18 mouse cellular contexts compared by ENCODE assay signal in genomic region chr10:63950867-63951266, GRCm38 (mm10). TPM values are rescaled to one million over a fixed set of nuclear protein-coding genes. Genes with fewer than 3 reads are reported as not detected.
DNase-seq lines count a peak whose midpoint lies in the region; ATAC-seq lines count a peak whose summit lies in the region.
"Had no signal": no experiment of that assay in that cellular context is flagged by ENCODE, and none has a peak within 500 bp of the region (broad histone marks: within the 10 kb centered on the region; RNA-seq: fewer than 3 reads in every experiment).

No protein-coding gene starts in this region.

- intact Hi-C loops in heart, postnatal 10 days (cut with DNase I) = no loop called here

- no peaks in the 10 kb centered on the region for H3K36me3 ChIP-seq in heart, embryonic 11.5 days (ENCODE audit: control insufficient read depth, insufficient read depth, low read length)
- no peaks in the 10 kb centered on the region for H3K36me3 ChIP-seq in liver, embryonic 12.5 days
- H3K36me3 ChIP-seq: embryonic facial prominence, embryonic 12.5 days had no signal

- H3K4me1 ChIP-seq in heart, embryonic 11.5 days (ENCODE audit: control insufficient read depth, insufficient read depth, low read length) = peaks cover 9% of the 10 kb centered on the region
- no peaks in the 10 kb centered on the region for H3K4me1 ChIP-seq in liver, embryonic 12.5 days

- peak; percentile 29 to 38 for DNase-seq in heart, adult 18-20 months
- peak; percentile 34 for DNase-seq in heart, adult 8-10 months (ENCODE audit: low spot score)
- peak; percentile 44 to 51 for DNase-seq in heart, postnatal 10 days
- peak; percentile 59 for DNase-seq in kidney, postnatal 14 days
- no peak for DNase-seq in cerebellum, adult 11-12 months
- DNase-seq in ovary, postnatal 14 days (ENCODE audit: low spot score) = no peak
- DNase-seq: cerebellum, adult 9-11 months; thymus, postnatal 25 days had no signal

- no peak overlapping the region for H3K27ac ChIP-seq in heart, embryonic 11.5 days (ENCODE audit: low read depth, low read length)
- no peak overlapping the region for H3K27ac ChIP-seq in liver, embryonic 12.5 days
- H3K27ac ChIP-seq: embryonic facial prominence, embryonic 12.5 days; hindbrain, embryonic 14.5 days had no signal

- no peaks in the 10 kb centered on the region for H3K27me3 ChIP-seq in heart, embryonic 11.5 days (ENCODE audit: control insufficient read depth, insufficient read depth, low read length)
- no peaks in the 10 kb centered on the region for H3K27me3 ChIP-seq in liver, embryonic 12.5 days (replicated peaks)
- H3K27me3 ChIP-seq: embryonic facial prominence, embryonic 12.5 days had no signal

- WGBS in heart, embryonic 11.5 days (ENCODE audit: insufficient replicate concordance) = 35% methylated on average over 8 of the region's 8 CpGs
- 50% methylated on average over 8 of the region's 8 CpGs for WGBS in liver, embryonic 12.5 days (ENCODE audit: insufficient replicate concordance)

- H3K4me3 ChIP-seq in heart, embryonic 11.5 days (ENCODE audit: low read depth, low read length) = no peak overlapping the region
- no peak overlapping the region for H3K4me3 ChIP-seq in liver, embryonic 12.5 days
- H3K4me3 ChIP-seq: embryonic facial prominence, embryonic 12.5 days; myocyte had no signal

- H3K4me2 ChIP-seq in heart, embryonic 11.5 days = no peak overlapping the region
- no peak overlapping the region for H3K4me2 ChIP-seq in liver, embryonic 12.5 days
- H3K4me2 ChIP-seq: embryonic facial prominence, embryonic 12.5 days; hindbrain, embryonic 14.5 days had no signal

- no peak for ATAC-seq in heart, embryonic 11.5 days (replicated peaks; ENCODE audit: insufficient number of reproducible peaks, low FRiP score, low TSS enrichment)
- no peak for ATAC-seq in liver, embryonic 12.5 days
- ATAC-seq: CD4-positive, CD25-positive, alpha-beta regulatory T cell, adult 4 months; forebrain, embryonic 14.5 days had no signal

- H3K9me3 ChIP-seq in heart, embryonic 11.5 days (replicated peaks; ENCODE audit: control insufficient read depth, low read length) = no peaks in the 10 kb centered on the region
- H3K9me3 ChIP-seq in liver, embryonic 12.5 days (replicated peaks) = peaks cover 5% of the 10 kb centered on the region; the same call in 1 of the 2 replicates
- H3K9me3 ChIP-seq: embryonic facial prominence, embryonic 12.5 days had no signal

- no peak overlapping the region for H3K9ac ChIP-seq in heart, embryonic 11.5 days (ENCODE audit: low read depth, low read length)
- H3K9ac ChIP-seq in liver, embryonic 12.5 days = no peak overlapping the region
- H3K9ac ChIP-seq: embryonic facial prominence, embryonic 12.5 days; hindbrain, embryonic 14.5 days had no signal

RNA-seq across cellular contexts. Expression of gene Gm10118, which starts 23.6 kb away (rescaled TPM):
- not detected for total RNA-seq in heart, adult 18-20 months (2021)
- polyA plus RNA-seq in heart, embryonic 11.5 days (2014; fragmentation: Nextera tagmentation; extraction: Ambion mirVana) = 1.7 and 3.4 TPM in 2 replicates
- not detected for total RNA-seq in heart, adult 8-10 months (2022)
- not detected for total RNA-seq in heart, postnatal 10 days (2021)
- not detected in 2 replicates for polyA plus RNA-seq in liver, embryonic 12.5 days (2016; fragmentation: Nextera tagmentation; extraction: Ambion mirVana)
- total RNA-seq: megakaryocyte progenitor cell, adult 5-6 weeks had no signal
- polyA plus RNA-seq: CD4-positive, CD25-positive, alpha-beta regulatory T cell, adult 4 months; embryonic facial prominence, embryonic 12.5 days; limb, embryonic 11.5 days; myocyte; spleen, adult 2 months had no signal

Comparison
In these comparisons a context has a peak if more than half of its experiments do, and no peak if none do; other contexts are left out.
1. DNase-seq: peak in heart, adult 18-20 months (2 of 2), heart, adult 8-10 months (single experiment), heart, postnatal 10 days (2 of 2) and kidney, postnatal 14 days (single experiment); none in cerebellum, adult 11-12 months (single experiment) and ovary, postnatal 14 days (single experiment).